8 mouse cellular contexts compared by ENCODE assay signal in genomic region chr15:82346580-82347302, GRCm38 (mm10). TPM values are rescaled to one million over a fixed set of nuclear protein-coding genes. Genes with fewer than 3 reads are reported as not detected.
DNase-seq lines count a peak whose midpoint lies in the region; ATAC-seq and TF ChIP-seq lines count a peak whose summit lies in the region.

No protein-coding gene starts in this region.

- H3K4me2 ChIP-seq in embryonic facial prominence, embryonic 12.5 days (replicated peaks) = peak overlapping the region; percentile 89
- peak overlapping the region; percentile 66 for H3K4me2 ChIP-seq in intestine, embryonic 15.5 days (replicated peaks)
- peak overlapping the region; percentile 96 for H3K4me2 ChIP-seq in neural tube, embryonic 14.5 days (ENCODE audit: low read depth, low read length)

- peaks cover 39% of the 10 kb centered on the region for H3K4me1 ChIP-seq in liver, adult 2 months (ENCODE audit: control insufficient read depth, insufficient read depth, low read length)
- peaks cover 16% of the 10 kb centered on the region for H3K4me1 ChIP-seq in embryonic facial prominence, embryonic 12.5 days
- peaks cover 31% of the 10 kb centered on the region for H3K4me1 ChIP-seq in intestine, embryonic 15.5 days (replicated peaks)
- H3K4me1 ChIP-seq in neural tube, embryonic 14.5 days (ENCODE audit: control insufficient read depth, insufficient read depth, low read length) = peaks cover 13% of the 10 kb centered on the region

- H3K79me2 ChIP-seq in liver, adult 2 months (ENCODE audit: control insufficient read depth, insufficient read depth, low read length) = peaks cover 7% of the 10 kb centered on the region; the same call in 1 of the 2 replicates

- 14% methylated on average over 14 of the region's 14 CpGs for WGBS in liver, adult 2 months
- 62% methylated on average over 14 of the region's 14 CpGs for WGBS in embryonic facial prominence, embryonic 12.5 days
- 45% methylated on average over 14 of the region's 14 CpGs for WGBS in intestine, embryonic 15.5 days
- WGBS in neural tube, embryonic 14.5 days = 64% methylated on average over 14 of the region's 14 CpGs

- H3K9me3 ChIP-seq in embryonic facial prominence, embryonic 12.5 days = no peaks in the 10 kb centered on the region
- no peaks in the 10 kb centered on the region for H3K9me3 ChIP-seq in intestine, embryonic 15.5 days
- no peaks in the 10 kb centered on the region for H3K9me3 ChIP-seq in neural tube, embryonic 14.5 days (ENCODE audit: control insufficient read depth, low read length)

- peak overlapping the region; percentile 63 for H3K9ac ChIP-seq in liver, adult 2 months (ENCODE audit: low read depth, low read length)
- peak overlapping the region; percentile 63 for H3K9ac ChIP-seq in embryonic facial prominence, embryonic 12.5 days
- peak overlapping the region; percentile 77 for H3K9ac ChIP-seq in intestine, embryonic 15.5 days
- peak overlapping the region; percentile 71 for H3K9ac ChIP-seq in neural tube, embryonic 14.5 days (replicated peaks; ENCODE audit: low read depth, low read length)

- H3K36me3 ChIP-seq in liver, adult 2 months (ENCODE audit: control insufficient read depth, insufficient read depth, low read length) = peaks cover 20% of the 10 kb centered on the region
- H3K36me3 ChIP-seq in embryonic facial prominence, embryonic 12.5 days = peaks cover 36% of the 10 kb centered on the region
- peaks cover 31% of the 10 kb centered on the region for H3K36me3 ChIP-seq in intestine, embryonic 15.5 days
- H3K36me3 ChIP-seq in neural tube, embryonic 14.5 days (ENCODE audit: control insufficient read depth, insufficient read depth, low read length) = peaks cover 29% of the 10 kb centered on the region

- no peak for ATAC-seq in embryonic facial prominence, embryonic 12.5 days (ENCODE audit: insufficient number of reproducible peaks, insufficient read depth, low FRiP score, low TSS enrichment)
- no peak for ATAC-seq in intestine, embryonic 15.5 days
- ATAC-seq in neural tube, embryonic 14.5 days (ENCODE audit: low read depth) = no peak; the same call in 1 of the 2 replicates

- H3K4me3 ChIP-seq in liver, adult 2 months (ENCODE audit: insufficient read depth, low read depth, low read length) = peak overlapping the region; percentile 56
- H3K4me3 ChIP-seq in embryonic facial prominence, embryonic 12.5 days = peak overlapping the region; percentile 60
- peak overlapping the region; percentile 74 for H3K4me3 ChIP-seq in intestine, embryonic 15.5 days (replicated peaks)
- H3K4me3 ChIP-seq in neural tube, embryonic 14.5 days (ENCODE audit: low read depth, low read length) = peak overlapping the region; percentile 64

- no peak for TF ChIP-seq CTCF in liver, adult 2 months (IDR thresholded peaks at IDR 0.05; ENCODE audit: low read depth, low read length)

- H3K27me3 ChIP-seq in liver, adult 2 months (ENCODE audit: control insufficient read depth, insufficient read depth, low read length) = no peaks in the 10 kb centered on the region
- H3K27me3 ChIP-seq in embryonic facial prominence, embryonic 12.5 days = no peaks in the 10 kb centered on the region
- H3K27me3 ChIP-seq in intestine, embryonic 15.5 days (replicated peaks) = no peaks in the 10 kb centered on the region
- H3K27me3 ChIP-seq in neural tube, embryonic 14.5 days (ENCODE audit: control insufficient read depth, insufficient read depth, low read length) = no peaks in the 10 kb centered on the region

- no peak for TF ChIP-seq POLR2A in liver, adult 2 months (IDR thresholded peaks at IDR 0.05; ENCODE audit: extremely low read depth, insufficient read depth, low read length)

- peak; percentile 33 for DNase-seq in liver, adult 2 months (ENCODE audit: extremely low read depth, low read depth, low spot score)
- DNase-seq in liver = no peak
- DNase-seq in right cerebral cortex, postnatal 25 days = no peak
- no peak for DNase-seq in left cerebral cortex, adult 8-10 months (ENCODE audit: low spot score in 2 of 2)
- DNase-seq in thymus, postnatal 4 days = no peak

- H3K27ac ChIP-seq in liver, adult 2 months (replicated peaks; ENCODE audit: insufficient read depth, low read depth, low read length) = peak overlapping the region; percentile 55
- peak overlapping the region; percentile 76; the same call in 1 of the 2 replicates for H3K27ac ChIP-seq in embryonic facial prominence, embryonic 12.5 days
- H3K27ac ChIP-seq in intestine, embryonic 15.5 days = peak overlapping the region; percentile 88
- H3K27ac ChIP-seq in neural tube, embryonic 14.5 days (ENCODE audit: low read depth, low read length) = peak overlapping the region; percentile 87

RNA-seq across cellular contexts. Expression of gene Ndufa6, which starts 7.4 kb away (rescaled TPM):
- total RNA-seq in liver, adult 2 months (2014; rRNA removed) = 931 and 1,175 TPM in 2 replicates
- 441 and 456 TPM in 2 replicates for polyA plus RNA-seq in liver, adult 2 months (2012; rRNA removed)
- polyA plus RNA-seq in embryonic facial prominence, embryonic 12.5 days (2016; fragmentation: Nextera tagmentation; extraction: Ambion mirVana) = 281 and 295 TPM in 2 replicates
- 502 and 513 TPM in 2 replicates for polyA plus RNA-seq in intestine, embryonic 15.5 days (2015; fragmentation: Nextera tagmentation; extraction: Ambion mirVana)
- polyA plus RNA-seq in neural tube, embryonic 14.5 days (2014; fragmentation: Nextera tagmentation; extraction: Ambion mirVana) = 391 and 432 TPM in 2 replicates
- 100 to 1,000 TPM; 170 to 203 (median 184) TPM for total RNA-seq in left cerebral cortex, adult 8-10 months (2022)

RNA-seq across cellular contexts. Expression of gene Smdt1, which starts 8.0 kb away (rescaled TPM):
- 137 and 141 TPM in 2 replicates for total RNA-seq in liver, adult 2 months (2014; rRNA removed)
- 165 and 186 TPM in 2 replicates for polyA plus RNA-seq in liver, adult 2 months (2012; rRNA removed)
- polyA plus RNA-seq in embryonic facial prominence, embryonic 12.5 days (2016; fragmentation: Nextera tagmentation; extraction: Ambion mirVana) = 227 and 245 TPM in 2 replicates
- 277 and 308 TPM in 2 replicates for polyA plus RNA-seq in intestine, embryonic 15.5 days (2015; fragmentation: Nextera tagmentation; extraction: Ambion mirVana)
- 351 and 392 TPM in 2 replicates for polyA plus RNA-seq in neural tube, embryonic 14.5 days (2014; fragmentation: Nextera tagmentation; extraction: Ambion mirVana)
- total RNA-seq in left cerebral cortex, adult 8-10 months (2022) = 100 to 1,000 TPM; 143 to 154 (median 149) TPM

RNA-seq across cellular contexts. Expression of gene Pheta2, which starts 8.0 kb away (rescaled TPM):
- total RNA-seq in liver, adult 2 months (2014; rRNA removed) = 0.09 and 0.54 TPM in 2 replicates
- polyA plus RNA-seq in liver, adult 2 months (2012; rRNA removed) = 0.10 and 0.19 TPM in 2 replicates
- polyA plus RNA-seq in embryonic facial prominence, embryonic 12.5 days (2016; fragmentation: Nextera tagmentation; extraction: Ambion mirVana) = 10.3 and 11.2 TPM in 2 replicates
- polyA plus RNA-seq in intestine, embryonic 15.5 days (2015; fragmentation: Nextera tagmentation; extraction: Ambion mirVana) = 13.1 and 13.4 TPM in 2 replicates
- polyA plus RNA-seq in neural tube, embryonic 14.5 days (2014; fragmentation: Nextera tagmentation; extraction: Ambion mirVana) = 0.87 and 2.4 TPM in 2 replicates
- under 1 TPM; 0.26 to 0.58 (median 0.48) TPM for total RNA-seq in left cerebral cortex, adult 8-10 months (2022)

RNA-seq across cellular contexts. Expression of gene Naga, which starts 8.0 kb away (rescaled TPM):
- total RNA-seq in liver, adult 2 months (2014; rRNA removed) = 29.6 and 30.1 TPM in 2 replicates
- polyA plus RNA-seq in liver, adult 2 months (2012; rRNA removed) = 61.9 and 67.0 TPM in 2 replicates
- 36.8 and 38.1 TPM in 2 replicates for polyA plus RNA-seq in embryonic facial prominence, embryonic 12.5 days (2016; fragmentation: Nextera tagmentation; extraction: Ambion mirVana)
- polyA plus RNA-seq in intestine, embryonic 15.5 days (2015; fragmentation: Nextera tagmentation; extraction: Ambion mirVana) = 144 and 176 TPM in 2 replicates
- 27.1 and 34.9 TPM in 2 replicates for polyA plus RNA-seq in neural tube, embryonic 14.5 days (2014; fragmentation: Nextera tagmentation; extraction: Ambion mirVana)
- 10 to 100 TPM; 37.8 to 45.2 (median 42.4) TPM for total RNA-seq in left cerebral cortex, adult 8-10 months (2022)

RNA-seq across cellular contexts. Expression of gene Cyp2d22, which starts 33.3 kb away (rescaled TPM):
- total RNA-seq in liver, adult 2 months (2014; rRNA removed) = 83.3 and 105 TPM in 2 replicates
- 316 and 337 TPM in 2 replicates for polyA plus RNA-seq in liver, adult 2 months (2012; rRNA removed)
- polyA plus RNA-seq in embryonic facial prominence, embryonic 12.5 days (2016; fragmentation: Nextera tagmentation; extraction: Ambion mirVana) = 10.6 and 10.9 TPM in 2 replicates
- polyA plus RNA-seq in intestine, embryonic 15.5 days (2015; fragmentation: Nextera tagmentation; extraction: Ambion mirVana) = 9.0 and 11.2 TPM in 2 replicates
- polyA plus RNA-seq in neural tube, embryonic 14.5 days (2014; fragmentation: Nextera tagmentation; extraction: Ambion mirVana) = 0.99 and 1.8 TPM in 2 replicates
- 10 to 100 TPM; 39.7 to 44.8 (median 40.7) TPM for total RNA-seq in left cerebral cortex, adult 8-10 months (2022)
